Mouse (Mus musculus): ENCODE results near the gene Bbs1.
"Not testable (repeated sequence)": the region's sequence is repeated elsewhere in the genome, so short reads cannot be mapped to it uniquely, and the experiment has no call there.

Bbs1 gene

GRCm38 (mm10) chr19:4905979-4906794, at the start of gene Bbs1:
Gene Bbs1 (minus strand): TSS chr19:4906628.
- DNase-seq = peak; percentile 78

- not testable (repeated sequence) for DNase-seq
Measured at GRCm38 (mm10) chr19:4948641-4949040, 42.2 kb upstream of the Bbs1 start.

GRCm38 (mm10) chr19:4945540-4945939, 39.1 kb upstream of the Bbs1 start:
- no peak for DNase-seq

GRCm38 (mm10) chr19:4943253-4943588, 36.8 kb upstream of the Bbs1 start:
- DNase-seq = no peak

- DNase-seq = peak; percentile 82
Measured at GRCm38 (mm10) chr19:4942551-4943252, 36.3 kb upstream of the Bbs1 start, which contains the start of gene Peli3. Gene Peli3 (minus strand): TSS chr19:4943127.

- DNase-seq = peak; percentile 38
Measured at GRCm38 (mm10) chr19:4937444-4938310, 31.2 kb upstream of the Bbs1 start.

GRCm38 (mm10) chr19:4936896-4937295, 30.5 kb upstream of the Bbs1 start:
- no peak for DNase-seq

GRCm38 (mm10) chr19:4928781-4929180, 22.4 kb upstream of the Bbs1 start:
- no peak for DNase-seq

GRCm38 (mm10) chr19:4927904-4928531, 21.6 kb upstream of the Bbs1 start, which contains the start of gene Dpp3:
Gene Dpp3 (minus strand): TSS chr19:4928287.
- DNase-seq = peak; percentile 96

- no peak for DNase-seq
Measured at GRCm38 (mm10) chr19:4925121-4925860, 18.9 kb upstream of the Bbs1 start.

GRCm38 (mm10) chr19:4919652-4920051, 13.2 kb upstream of the Bbs1 start:
- no peak for DNase-seq

GRCm38 (mm10) chr19:4916827-4917226, 10.4 kb upstream of the Bbs1 start:
- DNase-seq = no peak

GRCm38 (mm10) chr19:4915924-4916603, 9.6 kb upstream of the Bbs1 start:
- DNase-seq = no peak

GRCm38 (mm10) chr19:4909376-4909775, 2.9 kb upstream of the Bbs1 start:
- DNase-seq = no peak

- no peak for DNase-seq
Measured at GRCm38 (mm10) chr19:4908107-4908506, 1.7 kb upstream of the Bbs1 start.

- DNase-seq = no peak
Measured at GRCm38 (mm10) chr19:4899888-4900287, 6.5 kb downstream of the Bbs1 start.

- DNase-seq = no peak
Measured at GRCm38 (mm10) chr19:4898972-4899371, 7.5 kb downstream of the Bbs1 start.

- no peak for DNase-seq
Measured at GRCm38 (mm10) chr19:4896780-4897520, 9.5 kb downstream of the Bbs1 start.

- DNase-seq = no peak
Measured at GRCm38 (mm10) chr19:4891798-4892197, 14.6 kb downstream of the Bbs1 start.

- DNase-seq = no peak
Measured at GRCm38 (mm10) chr19:4889791-4890190, 16.6 kb downstream of the Bbs1 start.

- no peak for DNase-seq
Measured at GRCm38 (mm10) chr19:4883961-4884360, 22.5 kb downstream of the Bbs1 start.
